Mouse (Mus musculus) adipocyte (in vitro differentiated cells): Measurements from ENCODE around the gene Cpsf2.
"Not testable (repeated sequence)": the region's sequence is repeated elsewhere in the genome, so short reads cannot be mapped to it uniquely, and the experiment has no call there.

ENCODE experiments used
- DNase-seq: peaks from one replicate; pipeline ENCODE4 v3.0.0-alpha.2; 2016; ENCODE audit warnings: low spot score

Cpsf2 gene

GRCm38 (mm10) chr12:101975601-101976571 lies at the start of gene Cpsf2:
Cpsf2 (plus strand) TSS chr12:101975988.
- DNase-seq: peak; percentile 81

GRCm38 (mm10) chr12:101928423-101928822 lies 47.4 kb upstream of the Cpsf2 start:
- DNase-seq: no peak

GRCm38 (mm10) chr12:101935223-101935622 lies 40.6 kb upstream of the Cpsf2 start:
- DNase-seq: peak; percentile 34

GRCm38 (mm10) chr12:101937572-101937971 lies 38.2 kb upstream of the Cpsf2 start:
- DNase-seq: no peak

- DNase-seq: no peak
Measured at GRCm38 (mm10) chr12:101947986-101948385, 27.8 kb upstream of the Cpsf2 start.

GRCm38 (mm10) chr12:101948801-101949200 lies 27.0 kb upstream of the Cpsf2 start:
- peak; percentile 54 for DNase-seq

GRCm38 (mm10) chr12:101955821-101956220 lies 20.0 kb upstream of the Cpsf2 start:
- not testable (repeated sequence) for DNase-seq

GRCm38 (mm10) chr12:101957079-101957941 lies 18.5 kb upstream of the Cpsf2 start:
- peak; percentile 57 for DNase-seq

GRCm38 (mm10) chr12:101957942-101958544 lies 17.7 kb upstream of the Cpsf2 start, which contains the start of gene Atxn3:
Atxn3 (minus strand) TSS chr12:101958246.
- DNase-seq: peak; percentile 95

- DNase-seq: no peak
Measured at GRCm38 (mm10) chr12:101958556-101958955, 17.2 kb upstream of the Cpsf2 start.

GRCm38 (mm10) chr12:101958960-101959780 lies 16.6 kb upstream of the Cpsf2 start:
- DNase-seq: not testable (repeated sequence)

- no peak for DNase-seq
Measured at GRCm38 (mm10) chr12:101971311-101971710, 4.5 kb upstream of the Cpsf2 start.

- no peak for DNase-seq
Measured at GRCm38 (mm10) chr12:101972230-101972629, 3.6 kb upstream of the Cpsf2 start.

GRCm38 (mm10) chr12:101974571-101974970 lies 1.2 kb upstream of the Cpsf2 start:
- no peak for DNase-seq

- peak; percentile 53 for DNase-seq
Measured at GRCm38 (mm10) chr12:101975167-101975600, 604 bp upstream of the Cpsf2 start.

GRCm38 (mm10) chr12:101976651-101977403 lies 1.0 kb downstream of the Cpsf2 start:
- no peak for DNase-seq

GRCm38 (mm10) chr12:101977404-101977915 lies 1.7 kb downstream of the Cpsf2 start:
- DNase-seq: no peak

- no peak for DNase-seq
Measured at GRCm38 (mm10) chr12:101978162-101978561, 2.4 kb downstream of the Cpsf2 start.

- DNase-seq: no peak
Measured at GRCm38 (mm10) chr12:101978588-101978987, 2.8 kb downstream of the Cpsf2 start.

- DNase-seq: no peak
Measured at GRCm38 (mm10) chr12:101979213-101979750, 3.5 kb downstream of the Cpsf2 start.
